Mouse (Mus musculus): ENCODE results near the gene Tcl1b1. TPM values are rescaled to one million over a fixed set of nuclear protein-coding genes. Genes with fewer than 3 reads are reported as not detected.
"Not testable (repeated sequence)": the region's sequence is repeated elsewhere in the genome, so short reads cannot be mapped to it uniquely, and the experiment has no call there.

Gene Tcl1b1
- polyA plus RNA-seq, 1 experiment from 2014 or later = not detected

- 7% methylated on average over 6 of the region's 6 CpGs for WGBS (ENCODE audit: missing documents)
- H3K36me3 ChIP-seq (ENCODE audit: inconsistent target) = no peaks in the 10 kb centered on the region
- no peaks in the 10 kb centered on the region for H3K79me2 ChIP-seq (ENCODE audit: inconsistent target)
Observed at GRCm38 (mm10) chr12:105158842-105159241, 648 bp upstream of the Tcl1b1 start.

DNA sequence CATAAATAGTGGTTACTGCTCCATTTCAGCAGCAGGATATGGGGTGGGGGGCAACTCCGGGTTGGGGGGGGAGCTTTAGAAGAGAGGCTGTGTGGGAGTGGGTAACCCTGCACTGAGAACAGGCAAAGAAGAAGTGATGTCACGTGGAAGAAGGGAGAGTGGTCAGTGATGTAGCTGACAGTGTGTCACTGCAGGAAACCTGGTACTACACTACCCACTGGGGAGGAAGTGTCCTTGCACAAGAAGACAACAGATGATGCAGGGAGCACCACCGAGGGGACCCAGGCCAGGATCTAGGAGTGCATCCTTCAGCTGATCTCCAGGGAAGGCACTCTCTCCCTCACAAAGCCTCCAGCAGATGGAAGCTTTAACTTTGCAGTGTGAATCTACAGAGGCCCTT lies 7.2 kb downstream of the Tcl1b1 start:
- H3K4me3 ChIP-seq (ENCODE audit: inconsistent target) = no peak overlapping the region
- H3K36me3 ChIP-seq (ENCODE audit: inconsistent target) = no peaks in the 10 kb centered on the region
- H3K79me2 ChIP-seq (ENCODE audit: inconsistent target) = no peaks in the 10 kb centered on the region
- H3K27ac ChIP-seq = no peak overlapping the region
- 15% methylated on average over 3 of the region's 3 CpGs for WGBS (ENCODE audit: missing documents)

More at GRCm38 (mm10) chr12:105158842-105159241, 648 bp upstream of the Tcl1b1 start:
- Histone ChIP-seq H3K27ac (no peak overlapping the region), H3K4me3 (ENCODE audit: inconsistent target) (no peak overlapping the region)

DNA sequence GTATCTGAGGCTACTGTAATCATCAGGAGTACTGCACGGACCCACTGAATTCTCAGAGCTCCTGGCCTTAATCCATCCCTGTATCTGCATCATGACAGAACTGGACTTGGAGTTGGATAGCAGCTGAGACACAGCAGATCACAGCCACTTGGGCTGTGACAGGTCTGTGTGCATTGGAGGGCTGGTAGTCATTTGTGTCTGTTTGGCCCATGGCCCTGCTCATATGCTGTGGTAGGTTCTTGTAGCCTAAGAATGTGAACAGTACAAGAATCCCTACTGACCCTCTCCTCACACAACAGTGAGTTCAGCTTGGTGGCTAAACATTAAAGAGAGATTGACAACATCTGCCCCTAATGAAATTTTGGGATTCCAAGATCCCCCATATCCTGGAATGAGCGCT lies 13.9 kb downstream of the Tcl1b1 start:
- WGBS (ENCODE audit: missing documents) = 94% methylated on average over 2 of the region's 2 CpGs
- no peaks in the 10 kb centered on the region for H3K79me2 ChIP-seq (ENCODE audit: inconsistent target)
- no peak overlapping the region for H3K27ac ChIP-seq
- H3K36me3 ChIP-seq (ENCODE audit: inconsistent target) = no peaks in the 10 kb centered on the region
- no peak overlapping the region for H3K4me3 ChIP-seq (ENCODE audit: inconsistent target)

- not testable (repeated sequence) for H3K4me3 ChIP-seq (ENCODE audit: inconsistent target); H3K36me3 ChIP-seq (ENCODE audit: inconsistent target); H3K79me2 ChIP-seq (ENCODE audit: inconsistent target); H3K27ac ChIP-seq
- 18% methylated on average over 2 of the region's 2 CpGs for WGBS (ENCODE audit: missing documents)
Observed at GRCm38 (mm10) chr12:105174318-105174717, 14.8 kb downstream of the Tcl1b1 start.

- H3K79me2 ChIP-seq (ENCODE audit: inconsistent target); H3K36me3 ChIP-seq (ENCODE audit: inconsistent target); H3K4me3 ChIP-seq (ENCODE audit: inconsistent target); H3K27ac ChIP-seq: not testable (repeated sequence)
- 79% methylated on average over 3 of the region's 3 CpGs for WGBS (ENCODE audit: missing documents)
Observed at GRCm38 (mm10) chr12:105176044-105176443, 16.6 kb downstream of the Tcl1b1 start, which contains the start of gene Tcl1b5. TSS of gene Tcl1b5 (plus strand) at chr12:105176344.

DNA sequence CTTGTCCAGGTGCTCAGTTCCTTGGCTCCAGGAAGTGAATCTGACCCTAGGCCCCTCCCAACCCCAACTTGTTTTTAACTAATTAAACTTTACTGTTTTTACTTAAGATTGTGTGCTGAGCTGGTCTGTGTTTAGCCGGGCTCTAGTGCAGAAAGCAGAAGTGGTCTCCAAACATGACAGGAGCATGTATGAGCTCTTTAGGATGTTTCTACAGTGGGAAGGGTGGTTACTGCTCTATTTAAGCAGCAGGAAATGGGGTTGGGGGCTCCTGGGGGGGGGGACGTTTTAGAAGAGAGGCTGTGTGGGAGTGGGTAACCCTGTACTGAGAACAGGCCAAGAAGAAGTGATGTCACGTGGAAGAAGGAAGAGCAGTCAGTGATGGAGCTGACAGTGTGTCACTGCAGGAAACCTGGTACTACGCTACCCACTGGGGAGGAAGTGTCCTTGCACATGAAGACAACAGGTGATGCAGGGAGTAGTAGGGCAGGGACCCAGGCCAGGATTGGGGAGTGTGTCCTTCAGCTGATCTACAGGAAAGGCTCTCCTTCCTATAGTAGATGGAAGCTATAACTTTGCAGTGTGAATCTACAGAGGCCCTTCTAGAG lies 21.7 kb downstream of the Tcl1b1 start:
- H3K79me2 ChIP-seq (ENCODE audit: inconsistent target); H3K27ac ChIP-seq; H3K36me3 ChIP-seq (ENCODE audit: inconsistent target); H3K4me3 ChIP-seq (ENCODE audit: inconsistent target): not testable (repeated sequence)
- WGBS (ENCODE audit: missing documents) = 7% methylated on average over 3 of the region's 4 CpGs

GRCm38 (mm10) chr12:105188980-105189379 lies 29.5 kb downstream of the Tcl1b1 start:
- not testable (repeated sequence) for H3K27ac ChIP-seq; H3K4me3 ChIP-seq (ENCODE audit: inconsistent target); H3K79me2 ChIP-seq (ENCODE audit: inconsistent target); H3K36me3 ChIP-seq (ENCODE audit: inconsistent target)
- 36% methylated on average over 2 of the region's 2 CpGs for WGBS (ENCODE audit: missing documents)

GRCm38 (mm10) chr12:105190743-105191142 lies 31.3 kb downstream of the Tcl1b1 start, which contains the start of gene Tcl1b3:
TSS of gene Tcl1b3 (plus strand) at chr12:105191043.
- WGBS (ENCODE audit: missing documents) = 96% methylated on average over 6 of the region's 6 CpGs
- not testable (repeated sequence) for H3K27ac ChIP-seq; H3K79me2 ChIP-seq (ENCODE audit: inconsistent target); H3K36me3 ChIP-seq (ENCODE audit: inconsistent target); H3K4me3 ChIP-seq (ENCODE audit: inconsistent target)

- H3K79me2 ChIP-seq (ENCODE audit: inconsistent target); H3K4me3 ChIP-seq (ENCODE audit: inconsistent target); H3K27ac ChIP-seq; H3K36me3 ChIP-seq (ENCODE audit: inconsistent target): not testable (repeated sequence)
- WGBS (ENCODE audit: missing documents) = 85% methylated on average over 7 of the region's 7 CpGs
Observed at GRCm38 (mm10) chr12:105199684-105200497, 40.4 kb downstream of the Tcl1b1 start.

- H3K4me3 ChIP-seq (ENCODE audit: inconsistent target); H3K36me3 ChIP-seq (ENCODE audit: inconsistent target); H3K27ac ChIP-seq; H3K79me2 ChIP-seq (ENCODE audit: inconsistent target): not testable (repeated sequence)
- 100% methylated on average over 1 of the region's 1 CpGs for WGBS (ENCODE audit: missing documents)
Observed at GRCm38 (mm10) chr12:105201657-105202056, 42.2 kb downstream of the Tcl1b1 start, which contains the start of gene Tcl1b4. TSS of gene Tcl1b4 (plus strand) at chr12:105201957.

GRCm38 (mm10) chr12:105207071-105207470 lies 47.6 kb downstream of the Tcl1b1 start:
- Histone ChIP-seq H3K4me3 (ENCODE audit: inconsistent target) (no peak overlapping the region), H3K36me3 (ENCODE audit: inconsistent target) (no peaks in the 10 kb centered on the region), H3K27ac (no peak overlapping the region), H3K79me2 (ENCODE audit: inconsistent target) (no peaks in the 10 kb centered on the region)
- 67% methylated on average over 1 of the region's 1 CpGs for WGBS (ENCODE audit: missing documents)

DNA sequence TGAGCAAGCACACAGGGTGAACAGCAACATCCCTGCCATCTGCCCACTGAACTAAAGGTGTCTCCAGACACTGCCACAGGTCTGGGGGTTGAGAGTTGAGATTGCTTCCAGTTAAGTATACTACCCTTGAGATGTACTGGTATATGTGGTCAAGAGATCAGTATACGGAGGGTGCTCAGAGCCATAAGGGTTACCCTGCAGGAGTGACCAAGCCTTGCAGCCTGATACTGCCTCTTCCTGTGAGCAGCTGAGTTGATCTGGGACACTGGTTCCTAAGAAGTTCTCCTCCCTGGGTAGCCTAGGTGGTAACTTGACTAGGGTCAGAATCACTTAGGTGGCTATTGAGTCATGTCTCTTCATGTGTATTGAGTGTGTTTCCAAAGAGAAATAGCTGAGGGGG lies 49.0 kb downstream of the Tcl1b1 start:
- Histone ChIP-seq H3K79me2 (ENCODE audit: inconsistent target) (no peaks in the 10 kb centered on the region), H3K36me3 (ENCODE audit: inconsistent target) (no peaks in the 10 kb centered on the region), H3K27ac (no peak overlapping the region), H3K4me3 (ENCODE audit: inconsistent target) (no peak overlapping the region)
- WGBS (ENCODE audit: missing documents) = 100% methylated on average over 1 of the region's 1 CpGs

DNA sequence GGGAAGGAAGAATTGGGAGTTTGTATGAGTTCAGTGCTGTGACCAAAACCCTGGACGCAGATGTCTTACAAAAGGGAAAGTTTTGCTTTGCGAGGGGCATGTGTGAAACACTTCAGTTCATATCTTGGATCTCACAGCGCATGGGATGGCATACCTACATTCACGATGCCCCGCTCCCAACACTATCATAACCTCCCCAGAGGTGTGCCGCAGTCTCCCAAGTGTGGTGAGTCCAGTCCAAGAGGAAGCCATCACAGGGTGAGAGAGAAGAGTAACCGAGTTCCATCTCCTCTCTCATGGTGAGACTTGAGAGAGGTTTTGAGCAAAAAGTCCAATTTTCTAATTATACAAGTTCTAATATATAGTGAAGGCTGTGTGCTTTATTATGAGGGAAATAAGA lies 49.7 kb downstream of the Tcl1b1 start:
- Histone ChIP-seq H3K79me2 (ENCODE audit: inconsistent target) (no peaks in the 10 kb centered on the region), H3K36me3 (ENCODE audit: inconsistent target) (no peaks in the 10 kb centered on the region), H3K4me3 (ENCODE audit: inconsistent target) (no peak overlapping the region), H3K27ac (no peak overlapping the region)
- WGBS (ENCODE audit: missing documents) = 99% methylated on average over 7 of the region's 7 CpGs

Data from macrophage (primary cell).